Mouse (Mus musculus) embryo, embryonic 11.5 days (tissue): Measurements from ENCODE around the gene Aoc2.
"Not testable (repeated sequence)": the region's sequence is repeated elsewhere in the genome, so short reads cannot be mapped to it uniquely, and the experiment has no call there.

Source experiments
- DNase-seq: peaks from one replicate; pipeline ENCODE4 v3.0.0-alpha.2; 2012; ENCODE audit warnings: low read depth, low spot score

Aoc2 gene

DNA sequence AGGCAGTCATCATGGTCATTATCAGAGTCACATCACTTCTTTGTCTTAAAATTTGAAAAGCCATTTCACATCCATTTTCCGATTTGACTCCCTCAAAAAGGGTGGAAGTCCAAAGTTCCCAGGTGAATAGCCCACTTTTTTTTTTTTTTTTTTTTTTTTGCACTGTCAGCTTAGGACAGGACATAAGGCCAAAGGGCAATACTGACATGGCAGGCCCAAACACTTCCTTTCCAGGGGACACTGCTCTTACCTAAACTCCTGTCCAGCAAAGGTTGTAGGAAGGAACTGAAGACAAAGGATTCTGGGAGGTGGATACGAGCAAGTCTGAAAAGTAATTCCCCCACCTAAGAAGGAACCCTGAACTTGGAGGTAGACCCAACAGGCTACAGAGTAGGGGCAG is 31.1 kb downstream of the Aoc2 start:
- DNase-seq = no peak

GRCm38 (mm10) chr11:101357505-101358182 is 32.8 kb downstream of the Aoc2 start:
- no peak for DNase-seq

DNA sequence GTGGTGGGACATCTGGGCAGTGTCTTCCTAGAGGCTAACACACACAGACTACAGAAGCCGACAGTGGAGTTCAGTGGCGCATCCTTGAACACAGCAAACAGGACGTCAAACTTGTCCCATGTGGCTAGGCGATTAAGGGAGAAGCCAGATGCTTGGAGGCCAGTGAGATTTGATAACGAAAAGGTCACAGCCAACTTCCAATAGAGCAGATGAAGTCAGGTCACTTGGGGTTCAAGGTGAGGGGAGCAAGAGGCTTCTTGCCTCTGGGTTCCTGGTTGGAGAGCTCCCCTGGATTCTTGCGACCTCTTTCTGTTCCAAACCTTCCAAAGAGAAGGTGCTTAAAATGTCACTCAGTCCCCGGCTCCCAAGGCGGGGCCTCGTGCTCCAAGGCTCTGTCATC is 34.9 kb downstream of the Aoc2 start:
- DNase-seq = no peak

DNA sequence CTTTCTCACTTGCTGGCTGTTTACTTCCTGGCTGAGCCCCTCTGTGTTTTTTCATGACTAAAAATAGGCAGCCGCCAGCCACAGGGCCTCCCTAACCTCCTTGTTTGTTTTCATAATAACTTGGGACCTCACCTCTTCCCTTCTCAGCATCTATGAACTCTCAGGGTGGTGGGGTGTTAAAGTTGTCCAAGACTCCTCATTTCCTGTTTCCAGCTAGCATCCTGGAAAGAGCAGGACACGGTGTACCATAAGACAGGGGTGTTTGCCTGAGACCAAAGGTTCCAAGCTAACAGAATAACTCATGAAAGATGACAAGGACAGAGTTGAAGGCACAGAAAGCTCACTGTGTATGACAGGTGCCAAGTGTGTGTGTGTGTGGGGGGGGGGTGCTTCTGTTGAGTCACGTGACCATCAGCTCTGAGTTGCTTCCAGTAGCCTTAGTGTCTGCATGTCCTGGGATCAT is 35.8 kb downstream of the Aoc2 start:
- DNase-seq = no peak

- DNase-seq = no peak
Observed at GRCm38 (mm10) chr11:101364531-101364931, 39.7 kb downstream of the Aoc2 start.

GRCm38 (mm10) chr11:101367326-101367935 is 42.6 kb downstream of the Aoc2 start, which contains the start of gene G6pc:
G6pc (plus strand) TSS chr11:101367561.
- no peak for DNase-seq

DNA sequence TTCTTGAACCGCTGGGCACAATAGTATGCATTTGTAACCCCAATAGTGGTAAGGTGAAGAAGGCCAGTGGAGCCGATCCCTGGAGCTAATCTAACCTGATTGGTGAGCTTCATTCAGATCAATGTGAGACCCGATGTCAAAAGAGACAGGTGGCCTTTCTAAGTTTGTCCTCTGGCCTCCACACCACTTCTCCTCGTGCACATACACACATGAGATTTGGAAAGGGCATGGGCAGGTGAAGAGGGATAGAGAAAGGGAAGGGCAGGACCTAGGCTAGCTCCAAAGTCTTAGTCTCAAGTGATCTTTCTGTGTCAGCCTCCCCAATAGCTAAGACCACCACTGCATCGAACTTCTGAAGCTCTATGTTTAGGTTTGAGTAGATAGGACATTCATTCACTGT is 45.3 kb downstream of the Aoc2 start:
- DNase-seq = no peak

DNA sequence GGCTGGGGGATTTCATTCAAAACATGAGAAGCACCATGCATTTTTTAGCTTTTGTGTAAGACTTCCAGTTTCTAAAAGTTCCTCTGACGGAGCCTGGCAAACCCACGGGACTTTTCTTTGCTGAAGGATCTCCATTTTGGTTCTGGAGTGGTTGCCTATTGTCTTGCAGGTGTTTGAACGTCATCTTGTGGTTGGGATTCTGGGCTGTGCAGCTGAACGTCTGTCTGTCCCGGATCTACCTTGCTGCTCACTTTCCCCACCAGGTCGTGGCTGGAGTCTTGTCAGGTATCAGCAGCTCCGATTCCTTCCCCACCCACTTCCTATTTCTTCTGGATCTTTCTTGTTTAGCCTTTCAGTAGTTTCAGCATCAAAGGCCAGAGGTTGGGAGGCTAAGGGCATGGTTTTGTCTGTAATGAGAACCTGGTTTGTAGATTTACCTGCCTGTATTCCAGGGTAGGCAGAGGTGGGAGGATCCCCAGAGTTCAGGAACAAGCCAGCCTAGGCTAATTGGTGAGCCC is 49.6 kb downstream of the Aoc2 start:
- no peak for DNase-seq

GRCm38 (mm10) chr11:101378196-101378595 is 53.3 kb downstream of the Aoc2 start:
- DNase-seq = not testable (repeated sequence)

DNA sequence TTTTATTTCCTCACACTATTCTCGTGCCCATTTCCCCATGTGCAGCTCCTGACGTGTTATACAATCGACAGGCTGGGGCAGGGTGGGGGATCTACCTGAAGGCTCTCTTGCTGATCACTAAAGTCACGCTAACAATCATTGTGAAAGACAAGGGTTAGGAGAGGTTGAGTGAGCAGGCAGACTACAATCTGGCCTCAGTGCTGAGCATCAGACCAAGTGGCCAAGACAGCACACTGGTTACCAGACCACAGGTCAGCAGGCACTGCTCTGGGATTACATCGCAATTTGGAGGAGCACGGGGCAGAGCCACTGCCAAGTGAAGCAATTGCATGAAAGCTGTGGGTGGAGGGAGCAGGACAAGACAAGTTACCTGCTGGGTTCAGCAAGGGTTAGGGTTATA is 54.1 kb downstream of the Aoc2 start:
- no peak for DNase-seq
